In genomic region chr2:120628886-120629735, GRCm38 (mm10) we compare ENCODE assay signal across 7 mouse cellular contexts. TPM values are rescaled to one million over a fixed set of nuclear protein-coding genes. Genes with fewer than 3 reads are reported as not detected.
A peak's percentile ranks its signal among the peaks of the same experiment; 100 is the strongest.
DNase-seq lines count a peak whose midpoint lies in the region; ATAC-seq lines count a peak whose summit lies in the region.

Gene Stard9 (plus strand): TSS chr2:120629121.

- H3K9me3 ChIP-seq in embryonic facial prominence, embryonic 11.5 days (replicated peaks; ENCODE audit: control insufficient read depth, low read length): no peaks in the 10 kb centered on the region
- no peaks in the 10 kb centered on the region for H3K9me3 ChIP-seq in limb, embryonic 10.5 days (replicated peaks)
- H3K9me3 ChIP-seq in midbrain, embryonic 13.5 days: no peaks in the 10 kb centered on the region

- H3K9ac ChIP-seq in embryonic facial prominence, embryonic 11.5 days (replicated peaks; ENCODE audit: low read length): peak within 1 kb of the TSS; percentile 51
- peak within 1 kb of the TSS; percentile 73 for H3K9ac ChIP-seq in midbrain, embryonic 13.5 days (replicated peaks)

- peak within 1 kb of the TSS; percentile 44 for H3K4me3 ChIP-seq in embryonic facial prominence, embryonic 11.5 days (ENCODE audit: low read depth, low read length)
- peak within 1 kb of the TSS; percentile 64 for H3K4me3 ChIP-seq in limb, embryonic 10.5 days
- H3K4me3 ChIP-seq in midbrain, embryonic 13.5 days (replicated peaks): peak within 1 kb of the TSS; percentile 60

- no peaks in the 10 kb centered on the region for H3K4me1 ChIP-seq in embryonic facial prominence, embryonic 11.5 days (ENCODE audit: control insufficient read depth, insufficient read depth, low read length)
- H3K4me1 ChIP-seq in limb, embryonic 10.5 days: 0 out of 2 replicates have a peak, but pooled peaks cover 7% of the 10 kb centered on the region
- H3K4me1 ChIP-seq in midbrain, embryonic 13.5 days (replicated peaks): peaks cover 15% of the 10 kb centered on the region

- H3K36me3 ChIP-seq in embryonic facial prominence, embryonic 11.5 days (replicated peaks; ENCODE audit: control insufficient read depth, insufficient read depth, low read depth, low read length): no peaks in the 10 kb centered on the region
- 0 out of 2 replicates have a peak, but pooled peaks cover 2% of the 10 kb centered on the region for H3K36me3 ChIP-seq in limb, embryonic 10.5 days
- H3K36me3 ChIP-seq in midbrain, embryonic 13.5 days: peaks cover 2% of the 10 kb centered on the region; the same call in 1 of the 2 replicates

- peak; percentile 100 for ATAC-seq in embryonic facial prominence, embryonic 11.5 days (replicated peaks; ENCODE audit: insufficient number of reproducible peaks, low FRiP score, low TSS enrichment, low read depth)
- peak; percentile 97 for ATAC-seq in granulocyte monocyte progenitor cell, adult 5-6 weeks (replicated peaks; ENCODE audit: poor library complexity, severe bottlenecking)
- peak; percentile 100 for ATAC-seq in midbrain, embryonic 13.5 days

- 1% methylated on average over 36 of the region's 36 CpGs for WGBS in embryonic facial prominence, embryonic 11.5 days
- WGBS in limb, embryonic 10.5 days: 2% methylated on average over 36 of the region's 36 CpGs
- 2% methylated on average over 35 of the region's 36 CpGs for WGBS in midbrain, embryonic 13.5 days

- DNase-seq in adrenal gland, postnatal 14 days: peak; percentile 99
- DNase-seq in embryonic facial prominence, embryonic 11.5 days (ENCODE audit: low spot score): peak; percentile 100
- peak; percentile 99 for DNase-seq in kidney, adult 11 months
- DNase-seq in limb, embryonic 10.5 days (ENCODE audit: low spot score): peak; percentile 95
- peak; percentile 96 for DNase-seq in spleen, adult 12 weeks (ENCODE audit: low spot score)

- peak within 1 kb of the TSS; percentile 51 for H3K4me2 ChIP-seq in embryonic facial prominence, embryonic 11.5 days (ENCODE audit: low read depth, low read length)
- H3K4me2 ChIP-seq in midbrain, embryonic 13.5 days (replicated peaks): peak within 1 kb of the TSS; percentile 66

- H3K27me3 ChIP-seq in embryonic facial prominence, embryonic 11.5 days (ENCODE audit: control insufficient read depth, insufficient read depth, low read length): no peaks in the 10 kb centered on the region
- no peaks in the 10 kb centered on the region for H3K27me3 ChIP-seq in limb, embryonic 10.5 days (ENCODE audit: low read depth, poor library complexity, severe bottlenecking)
- no peaks in the 10 kb centered on the region for H3K27me3 ChIP-seq in midbrain, embryonic 13.5 days

- no peak within 1 kb of the TSS for H3K27ac ChIP-seq in embryonic facial prominence, embryonic 11.5 days (replicated peaks; ENCODE audit: low read depth, low read length)
- H3K27ac ChIP-seq in limb, embryonic 10.5 days: peak within 1 kb of the TSS; percentile 78
- peak within 1 kb of the TSS; percentile 75 for H3K27ac ChIP-seq in midbrain, embryonic 13.5 days

RNA-seq across cellular contexts. Expression of gene Stard9, which starts in this region (rescaled TPM):
- 14.0 and 14.4 TPM in 2 replicates for total RNA-seq in adrenal gland, postnatal 14 days (2021)
- polyA plus RNA-seq in embryonic facial prominence, embryonic 11.5 days (2014; fragmentation: Nextera tagmentation; extraction: Ambion mirVana): 3.4 and 3.7 TPM in 2 replicates
- 3.5 and 10.7 TPM in 2 replicates for total RNA-seq in granulocyte monocyte progenitor cell, adult 5-6 weeks (2014; fragmentation: Nextera tagmentation)
- total RNA-seq in granulocyte monocyte progenitor cell, adult 5-6 weeks (2017): 0.62 and 1.1 TPM in 2 replicates
- 2.2 and 3.1 TPM in 2 replicates for polyA plus RNA-seq in limb, embryonic 10.5 days (2016; fragmentation: Nextera tagmentation; extraction: Ambion mirVana)
- polyA plus RNA-seq in midbrain, embryonic 13.5 days (2015; fragmentation: Nextera tagmentation; extraction: Ambion mirVana): 3.4 and 4.2 TPM in 2 replicates
